Mouse (Mus musculus) kidney, postnatal 14 days (tissue): ENCODE results near the gene Sfxn3.
A peak's percentile ranks its signal among the peaks of the same experiment; 100 is the strongest.
"Not testable (repeated sequence)": the region's sequence is repeated elsewhere in the genome, so short reads cannot be mapped to it uniquely, and the experiment has no call there.

Source experiments
- DNase-seq: peaks from one replicate; pipeline ENCODE4 v3.0.0; 2022; ENCODE audit warnings: mixed read lengths

The Sfxn3 gene

DNA sequence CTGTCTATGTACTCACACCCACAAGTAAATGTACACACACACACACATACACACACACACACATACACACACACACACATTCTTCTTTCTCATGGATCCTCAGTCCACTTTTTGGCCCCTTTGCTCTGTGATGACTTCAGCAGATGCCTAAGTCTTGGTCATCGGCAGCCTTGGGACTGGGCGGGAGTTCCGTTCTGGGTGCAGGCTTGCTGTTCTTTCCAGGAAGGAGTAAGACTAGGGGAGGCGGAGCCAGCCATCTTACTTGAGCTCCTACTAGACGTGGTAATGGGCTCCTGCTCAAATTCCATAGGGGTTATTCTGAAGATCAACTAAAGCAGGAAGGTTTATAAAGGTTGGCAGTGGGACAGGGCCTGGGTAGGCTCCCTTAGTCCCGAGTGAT, 27.0 kb upstream of the Sfxn3 start:
- peak; percentile 79 for DNase-seq

DNA sequence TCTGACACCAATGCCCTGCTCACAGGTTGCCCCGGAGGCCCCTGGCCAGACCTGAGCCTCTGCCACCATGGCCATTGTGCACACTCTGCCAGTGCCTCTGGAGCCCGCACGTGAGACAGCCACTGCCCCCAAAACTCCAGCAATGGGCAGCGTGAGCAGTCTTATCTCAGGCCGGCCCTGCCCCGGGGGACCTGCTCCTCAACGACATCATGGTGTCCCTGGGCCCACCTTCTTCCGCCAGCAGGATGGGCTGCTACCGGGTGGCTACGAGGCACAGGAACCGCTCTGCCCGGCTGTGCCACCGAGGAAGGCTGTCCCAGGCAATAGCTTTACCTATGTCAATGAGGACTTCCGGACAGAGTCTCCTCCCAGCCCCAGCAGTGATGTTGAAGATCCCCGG, 25.9 kb upstream of the Sfxn3 start:
- no peak for DNase-seq

DNA sequence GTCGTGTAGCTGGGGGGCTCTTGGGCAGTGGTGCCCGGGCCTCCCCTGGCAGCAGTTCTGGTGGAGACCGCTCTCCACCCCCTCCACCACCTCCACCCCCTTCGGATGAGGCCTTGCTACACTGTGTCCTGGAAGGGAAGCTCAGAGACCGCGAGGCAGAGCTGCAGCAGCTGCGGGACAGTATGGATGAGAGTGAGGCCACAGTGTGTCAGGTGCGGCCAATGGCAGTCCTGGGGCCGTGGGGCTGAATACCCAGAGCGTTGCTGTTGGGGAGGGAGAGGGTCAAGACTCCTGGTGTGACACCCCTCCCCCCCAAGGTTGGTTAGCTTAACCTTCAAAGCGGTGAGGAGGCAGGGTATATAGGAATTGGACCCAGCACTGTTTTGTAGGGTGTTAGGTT, 23.3 kb upstream of the Sfxn3 start:
- no peak for DNase-seq

DNA sequence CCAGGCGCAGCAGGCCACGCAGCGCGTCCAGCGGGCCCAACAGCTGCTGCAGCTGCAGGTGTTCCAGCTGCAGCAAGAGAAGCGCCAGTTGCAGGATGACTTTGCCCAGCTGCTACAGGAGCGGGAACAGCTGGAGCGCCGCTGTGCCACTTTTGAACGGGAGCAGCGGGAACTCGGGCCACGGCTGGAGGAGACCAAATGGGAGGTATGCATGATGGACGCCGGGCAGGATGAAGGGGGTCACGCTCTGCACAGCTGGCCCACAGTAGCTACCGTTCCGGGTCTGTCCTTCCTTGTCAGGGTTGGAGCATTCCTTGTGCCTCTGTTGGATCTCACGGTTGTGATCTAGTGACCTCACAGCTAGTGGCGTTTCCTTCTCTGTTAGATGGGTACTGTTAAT, 22.5 kb upstream of the Sfxn3 start:
- no peak for DNase-seq

DNA sequence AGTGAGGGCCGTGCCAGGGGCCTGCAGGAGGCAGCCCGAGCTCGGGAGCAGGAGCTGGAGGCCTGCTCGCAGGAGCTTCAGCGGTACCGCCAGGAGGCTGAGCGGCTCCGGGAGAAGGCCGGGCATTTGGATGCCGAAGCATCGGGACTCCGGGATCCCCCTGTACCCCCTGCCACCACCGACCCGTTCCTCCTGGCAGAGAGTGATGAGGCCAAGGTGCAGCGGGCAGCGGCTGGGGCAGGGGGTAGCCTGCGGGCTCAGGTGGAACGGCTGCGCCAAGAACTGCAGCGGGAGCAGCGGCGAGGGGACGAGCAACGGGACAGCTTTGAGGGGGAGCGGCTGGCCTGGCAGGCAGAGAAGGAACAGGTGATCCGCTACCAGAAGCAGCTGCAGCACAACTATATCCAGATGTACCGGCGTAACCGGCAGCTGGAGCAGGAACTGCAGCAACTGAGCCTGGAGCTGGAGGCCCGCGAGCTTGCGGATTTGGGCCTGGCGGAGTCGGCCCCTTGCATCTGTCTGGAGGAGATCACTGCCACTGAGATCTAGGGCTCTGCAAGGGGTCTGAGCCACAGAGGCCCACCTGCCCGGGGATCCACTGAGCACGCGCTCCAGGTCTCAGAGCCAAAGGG, 21.2 kb upstream of the Sfxn3 start:
- no peak for DNase-seq

DNA sequence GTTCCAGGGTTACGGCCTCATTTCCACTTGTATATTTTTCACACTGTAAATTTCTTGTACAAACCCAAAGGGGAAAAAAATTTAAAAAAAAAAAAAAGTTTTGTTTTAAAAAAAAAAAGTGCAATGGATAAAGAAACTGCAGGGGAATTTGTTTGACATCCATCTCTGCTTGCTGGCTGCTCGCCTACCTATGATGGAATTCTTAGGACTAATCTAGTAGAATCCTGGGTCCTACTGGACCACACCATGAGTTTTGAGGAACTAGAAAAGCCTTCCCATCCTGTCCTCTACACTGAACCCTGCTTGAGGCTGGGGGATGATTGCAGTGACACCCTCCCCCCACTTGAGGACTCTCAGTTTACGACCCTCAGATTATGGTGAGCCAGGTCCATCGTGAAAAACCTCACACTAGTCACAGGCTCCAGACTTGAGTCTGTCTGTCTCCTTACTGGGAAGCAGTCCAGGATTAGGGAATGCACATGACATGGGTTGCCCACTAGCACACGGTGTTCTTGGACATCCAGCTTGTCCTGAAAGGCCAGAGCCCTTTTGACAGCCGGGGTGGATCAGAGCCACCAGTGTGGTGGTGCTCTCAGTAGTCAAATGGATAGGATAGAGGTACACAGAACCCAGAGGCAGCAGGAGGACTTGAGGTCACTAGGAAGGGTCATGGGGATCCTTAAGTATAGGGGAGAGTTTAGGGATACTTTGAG, 20.2 kb upstream of the Sfxn3 start:
- DNase-seq = no peak

DNA sequence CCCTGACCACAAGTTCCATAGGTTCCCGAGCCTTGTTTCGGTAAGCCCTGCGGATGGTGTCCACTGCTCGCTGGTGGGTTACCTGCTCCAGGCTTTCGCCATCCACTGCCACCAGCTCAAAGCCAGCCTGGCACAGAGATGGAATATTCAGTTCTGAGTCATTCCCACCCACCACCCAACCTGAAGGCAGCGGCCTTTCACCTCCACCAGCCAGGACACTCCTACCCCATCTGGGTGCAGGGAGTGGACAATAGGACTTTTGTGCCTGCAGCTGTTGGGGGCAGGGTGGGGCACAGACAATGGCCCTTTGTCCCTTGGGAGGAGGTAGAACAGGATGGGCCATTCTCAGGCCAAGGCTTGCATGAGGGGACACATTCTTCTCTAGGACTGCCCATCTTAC, 19.5 kb upstream of the Sfxn3 start:
- no peak for DNase-seq

DNA sequence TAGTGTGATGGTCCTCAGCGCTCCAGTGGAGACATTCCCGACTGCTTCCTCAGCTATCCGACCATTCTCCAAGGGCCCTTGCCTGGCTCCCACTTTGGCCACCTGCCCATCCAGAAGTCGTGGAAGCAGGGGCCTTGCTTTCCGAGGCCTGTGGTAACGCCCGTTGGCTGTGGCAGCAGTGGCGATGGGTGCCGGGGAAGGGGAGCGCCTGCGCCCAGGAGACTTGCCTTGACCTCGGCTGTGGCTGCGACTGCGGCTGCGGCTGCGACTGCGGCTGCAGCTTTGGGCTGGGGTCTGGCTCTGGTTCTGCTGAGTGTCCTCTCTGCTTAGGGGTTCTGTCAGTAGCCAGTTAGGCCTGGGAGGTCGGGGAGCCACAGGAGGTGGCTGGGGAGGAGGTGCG, 18.6 kb upstream of the Sfxn3 start:
- DNase-seq = no peak

DNA sequence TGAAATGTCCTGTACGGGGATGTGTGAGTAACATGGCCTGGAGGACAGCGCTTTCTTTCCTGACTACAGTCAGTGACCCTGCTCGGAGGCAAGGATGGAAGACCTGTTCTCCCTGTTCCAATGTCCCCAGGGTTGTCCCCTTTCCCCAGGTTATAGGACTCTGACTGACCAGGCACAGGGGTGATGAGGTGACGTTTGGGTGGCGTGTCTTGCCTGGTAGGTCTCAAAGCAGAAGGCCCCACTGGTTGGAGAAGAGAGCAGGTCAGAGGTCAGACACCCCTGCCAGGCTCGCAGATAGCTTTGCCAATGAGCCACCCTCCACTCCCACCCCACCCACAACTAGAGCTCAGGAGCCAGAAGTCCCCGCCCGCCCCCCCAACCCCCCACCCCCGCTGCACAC, 17.7 kb upstream of the Sfxn3 start:
- DNase-seq = no peak

DNA sequence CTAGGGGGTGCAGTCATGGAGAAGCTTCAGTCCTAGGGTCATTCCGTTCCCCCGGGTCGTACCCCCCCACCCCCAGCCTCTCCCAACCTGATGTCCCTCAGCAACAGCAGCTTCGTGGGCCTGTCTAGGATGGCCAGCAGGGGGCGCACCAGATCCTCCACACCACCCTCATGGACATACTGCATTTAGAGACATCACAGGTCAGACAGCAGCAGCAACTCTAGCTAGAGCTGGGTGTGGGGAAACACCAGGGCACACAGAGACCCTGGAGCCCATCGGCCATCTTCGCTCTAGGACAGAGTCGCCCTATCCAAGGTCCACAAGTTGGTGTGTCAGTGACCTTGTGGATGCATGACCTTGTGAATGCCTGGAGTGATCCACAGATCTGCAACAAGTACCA, 17.2 kb upstream of the Sfxn3 start:
- peak; percentile 70 for DNase-seq

DNA sequence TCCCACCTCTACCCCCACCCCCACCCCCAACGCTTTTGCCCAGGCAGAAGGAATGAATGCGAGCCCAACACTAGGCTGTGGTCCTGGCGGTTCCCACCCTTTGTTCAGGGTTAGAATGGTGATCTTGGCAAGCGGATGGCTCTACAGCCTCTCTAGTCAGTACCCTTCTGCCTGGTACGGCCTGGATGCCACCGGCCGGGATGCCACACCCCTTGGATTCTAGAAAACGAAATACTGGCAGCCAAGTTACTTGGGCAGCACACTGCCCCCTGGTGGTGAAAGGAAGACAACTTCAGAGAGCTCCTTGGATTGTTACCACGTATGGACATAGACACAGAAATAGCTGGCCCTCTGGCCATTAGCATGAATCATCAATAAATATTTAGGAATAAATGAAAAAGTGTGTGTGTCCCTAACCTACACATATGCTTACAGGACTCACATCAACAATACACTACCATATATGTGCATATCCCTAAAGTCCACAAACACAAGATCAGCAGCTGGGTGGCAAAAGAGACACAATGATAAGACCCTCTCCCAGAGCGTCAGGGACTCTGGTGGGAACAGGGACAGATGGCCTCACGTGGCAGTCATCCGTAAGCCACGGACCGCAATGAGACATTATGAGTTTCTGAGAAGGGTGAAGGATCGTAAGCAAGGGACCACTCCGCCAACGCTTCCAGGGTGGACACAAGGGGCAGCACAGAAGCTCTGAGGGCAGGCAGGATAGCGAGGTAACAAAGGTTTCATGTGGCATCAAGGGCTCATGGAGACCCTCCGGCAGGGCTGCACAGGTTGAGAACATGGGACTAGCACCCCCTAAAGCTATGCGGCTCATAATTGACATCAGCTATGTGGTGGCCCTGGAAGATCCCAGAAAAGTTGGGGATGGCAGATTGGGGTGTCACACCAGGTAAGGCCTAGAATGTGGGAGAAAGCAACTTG, 16.3 kb upstream of the Sfxn3 start:
- DNase-seq = peak; percentile 90

DNA sequence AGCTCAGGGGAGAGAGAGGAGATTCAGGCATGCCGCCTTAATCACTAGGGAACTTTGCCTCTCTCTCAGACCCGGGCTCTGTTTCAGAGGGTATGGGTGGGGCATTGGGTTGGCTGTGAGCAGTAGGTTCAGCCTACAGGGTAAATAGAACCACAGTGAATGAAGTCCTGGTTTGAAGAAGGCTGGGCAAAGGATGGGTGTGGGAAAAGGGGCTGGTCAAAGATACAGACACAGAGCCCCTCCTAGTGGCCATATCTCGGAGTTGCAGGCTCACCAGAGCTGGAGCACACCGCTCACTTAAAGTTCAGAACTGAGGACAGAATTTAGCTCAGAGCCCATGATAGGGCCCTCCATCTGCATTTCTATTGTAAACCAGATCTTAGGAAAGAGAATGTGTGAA, 15.5 kb upstream of the Sfxn3 start:
- DNase-seq = peak; percentile 86

DNA sequence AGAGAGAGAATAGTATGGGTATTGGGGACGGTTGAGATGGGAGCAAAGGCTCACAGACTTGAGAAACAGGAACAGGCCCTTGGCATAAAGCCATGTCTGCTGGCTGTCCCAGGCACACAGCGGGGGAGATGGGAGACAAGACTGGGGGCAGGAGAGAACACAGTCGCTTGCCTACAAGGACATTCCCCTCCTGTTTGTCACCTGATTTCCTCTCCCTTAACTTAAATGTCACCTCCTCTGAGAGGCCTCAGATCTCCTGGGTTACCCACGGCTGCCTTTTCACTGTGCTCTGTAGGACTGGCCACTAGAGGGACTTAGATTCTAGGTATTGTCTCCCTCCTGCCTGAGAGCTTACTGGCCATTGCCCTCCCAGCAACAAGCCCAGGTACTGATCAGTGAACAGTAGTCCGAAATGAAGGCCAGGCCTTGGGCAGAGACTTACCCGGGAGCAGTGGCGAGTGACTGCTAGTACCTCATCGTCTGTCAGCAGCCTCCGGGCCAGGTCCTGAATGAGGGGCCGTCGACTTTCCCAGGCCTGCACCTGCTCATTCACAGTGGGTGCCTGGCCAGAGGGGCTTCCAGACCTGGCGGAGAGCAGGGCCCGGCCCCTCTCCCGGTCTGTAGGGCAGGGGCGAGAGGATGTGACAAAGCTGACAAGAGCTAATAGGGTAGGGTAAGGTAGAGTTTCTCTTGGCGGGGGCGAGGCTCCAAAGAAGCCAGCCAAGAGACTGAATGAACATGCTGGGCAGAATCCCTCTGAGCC, 14.6 kb upstream of the Sfxn3 start:
- DNase-seq = peak; percentile 64

DNA sequence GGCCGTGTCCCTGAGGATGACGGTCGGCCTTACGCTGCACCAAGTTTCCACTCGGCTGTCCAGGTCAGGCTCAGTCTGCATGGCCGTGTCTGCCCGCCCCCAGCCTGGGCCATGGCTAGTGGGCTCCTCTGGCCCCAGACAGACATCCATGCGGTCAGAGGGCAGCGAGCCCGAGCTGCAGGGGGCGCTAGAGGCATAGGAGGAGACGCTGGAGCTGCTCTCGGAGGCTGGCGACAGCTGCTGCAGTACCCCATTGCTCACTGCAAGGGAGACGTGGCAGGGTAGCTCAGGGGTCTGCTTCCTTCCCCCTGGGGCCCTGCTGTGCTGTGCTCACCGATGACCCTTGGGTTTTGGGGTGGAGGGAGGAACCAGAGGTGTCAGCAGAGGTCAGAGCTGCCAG, 10.4 kb upstream of the Sfxn3 start:
- peak; percentile 42 for DNase-seq

DNA sequence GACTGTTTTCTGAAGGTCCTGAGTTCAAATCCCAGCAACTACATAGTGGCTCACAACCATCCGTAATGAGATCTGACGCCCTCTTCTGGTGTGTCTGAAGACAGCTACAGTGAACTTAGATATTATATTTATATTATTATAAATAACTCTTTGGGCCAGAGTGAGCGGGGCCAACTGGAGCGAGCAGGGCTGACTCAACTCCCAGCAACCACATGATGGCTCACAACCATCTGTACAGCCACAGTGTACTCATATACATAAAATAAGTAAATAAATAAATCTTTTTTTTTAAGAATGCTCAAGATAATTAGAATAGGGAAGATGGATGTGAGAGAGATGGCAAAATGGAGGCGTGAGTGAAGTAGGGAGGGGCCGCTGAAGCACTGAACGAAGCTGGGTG, 9.1 kb upstream of the Sfxn3 start:
- DNase-seq = not testable (repeated sequence)

DNA sequence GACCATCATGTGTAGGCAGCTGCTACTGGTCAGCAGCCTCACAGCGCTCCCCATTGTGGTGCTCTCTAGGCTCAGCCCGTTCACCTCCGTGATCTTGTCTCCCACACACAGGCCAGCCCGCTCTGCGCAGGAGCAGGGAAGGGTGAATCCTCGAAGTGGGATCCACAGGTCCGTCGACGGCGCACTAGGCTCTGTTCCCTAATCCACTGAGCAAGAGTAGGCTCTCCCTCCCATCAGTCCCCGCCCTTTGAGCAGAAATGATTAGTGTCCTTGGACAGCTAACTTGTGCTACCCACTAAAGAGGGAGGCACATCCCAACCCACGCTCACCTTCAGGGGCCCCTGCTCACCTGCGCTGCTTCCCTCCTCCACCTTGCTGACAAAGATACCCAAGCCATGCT, 7.1 kb upstream of the Sfxn3 start:
- DNase-seq = no peak

DNA sequence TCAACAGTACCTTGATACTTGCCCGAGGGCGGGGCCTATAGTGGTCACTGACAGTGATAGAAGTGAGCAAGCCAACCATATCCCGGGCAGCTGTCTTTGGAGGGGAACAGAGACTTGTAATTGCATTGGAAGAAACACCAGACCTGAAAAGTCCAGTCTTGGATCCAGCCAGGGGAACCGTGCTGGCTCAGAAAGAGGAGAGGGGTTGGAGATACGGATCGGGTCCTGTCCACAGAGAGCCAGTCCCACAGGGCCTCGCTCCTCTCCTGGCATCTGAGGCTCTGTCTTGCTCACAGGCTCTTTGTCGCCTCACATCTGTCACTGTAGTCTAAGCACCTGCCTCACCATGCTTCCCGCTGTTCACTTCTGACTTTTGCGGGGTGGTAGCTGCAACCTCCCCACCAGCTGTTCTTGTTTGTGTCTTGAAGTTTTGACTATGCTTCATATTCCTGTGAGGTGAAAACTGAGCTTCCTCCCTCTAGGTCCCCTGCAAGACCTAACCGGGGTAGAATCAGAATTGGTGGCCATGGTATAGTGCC, 2.8 kb upstream of the Sfxn3 start:
- no peak for DNase-seq

DNA sequence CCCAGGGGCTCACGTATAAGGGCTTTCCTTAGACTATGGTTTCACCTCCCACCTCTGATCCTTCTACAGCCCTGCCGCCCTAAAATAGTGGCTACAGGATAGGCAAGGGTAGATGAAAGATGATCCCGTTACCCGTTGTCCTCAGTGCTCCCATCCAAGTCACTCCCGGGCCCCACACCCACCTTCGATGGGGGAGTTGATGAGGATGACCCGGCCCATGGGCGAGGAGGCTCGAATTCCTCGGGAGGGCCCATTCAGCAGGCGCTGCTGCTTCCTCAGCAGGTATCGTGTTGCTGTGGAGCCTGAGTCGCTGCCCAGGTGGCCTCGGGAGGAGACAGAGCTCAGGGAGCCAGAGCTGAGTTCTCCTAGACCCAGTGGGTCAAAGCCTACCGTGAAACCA, 2.1 kb upstream of the Sfxn3 start:
- no peak for DNase-seq

DNA sequence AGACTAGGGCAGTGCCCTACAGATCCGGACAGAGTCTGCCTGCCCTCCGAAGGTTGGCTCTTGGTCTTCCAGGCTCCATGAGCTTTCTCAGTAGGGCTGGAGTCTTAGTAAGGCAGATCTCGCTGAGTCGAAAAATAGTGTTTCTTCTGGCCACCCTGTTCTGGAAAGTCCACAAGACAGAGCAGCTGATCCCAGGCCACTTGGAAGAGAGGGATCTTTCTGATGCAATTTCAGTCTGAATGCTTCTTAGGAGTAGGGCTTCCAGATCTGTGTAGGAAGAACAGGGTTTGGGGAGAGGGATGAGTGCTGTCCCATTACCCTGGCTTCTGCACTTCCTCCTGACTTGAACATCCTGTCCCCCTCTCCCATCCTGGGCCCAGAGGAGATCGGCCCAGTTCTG, 1.7 kb upstream of the Sfxn3 start, which contains the start of gene Pdzd7:
Gene Pdzd7, minus strand, starts transcription at position 67 of the 400 bp plus-strand sequence.
- DNase-seq = no peak

DNA sequence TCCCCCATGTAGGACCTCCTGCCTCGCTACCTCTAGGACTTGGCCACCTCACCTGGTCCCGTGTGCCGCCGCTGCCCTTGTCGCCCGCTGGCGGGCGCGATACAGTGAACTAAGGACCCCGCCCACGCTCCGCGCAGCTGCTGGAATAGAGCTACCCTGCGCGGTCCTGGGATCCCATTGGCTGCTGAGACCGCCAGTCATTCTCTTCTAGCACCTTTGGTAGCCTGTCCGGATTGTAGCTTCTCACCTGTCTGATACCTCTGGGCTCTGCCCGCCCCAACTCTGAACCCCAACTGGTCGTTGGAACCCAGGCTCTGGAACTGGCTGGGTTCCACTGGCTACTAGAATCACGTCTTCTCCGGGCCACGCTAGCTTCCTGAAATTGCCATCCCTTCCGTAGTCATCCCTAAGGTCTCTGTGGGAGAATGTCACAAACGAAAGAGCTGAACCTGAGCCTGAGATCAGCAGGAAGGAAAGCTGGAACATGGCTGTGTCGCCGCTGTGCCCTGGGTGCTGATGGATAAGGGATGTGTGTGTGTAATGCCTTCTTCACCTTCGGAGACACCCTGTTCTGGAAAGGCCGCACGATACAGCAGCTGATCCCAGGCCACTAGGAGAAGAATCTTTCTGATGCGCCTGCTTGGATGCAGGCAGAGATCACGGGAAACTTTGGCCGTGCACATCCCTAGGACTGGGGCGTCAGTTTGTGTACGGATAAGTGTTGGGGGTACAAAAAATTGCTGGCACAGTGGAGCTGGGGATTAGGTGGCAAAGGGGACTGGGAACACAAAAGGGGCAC, 581 bp upstream of the Sfxn3 start:
- peak; percentile 91 for DNase-seq

DNA sequence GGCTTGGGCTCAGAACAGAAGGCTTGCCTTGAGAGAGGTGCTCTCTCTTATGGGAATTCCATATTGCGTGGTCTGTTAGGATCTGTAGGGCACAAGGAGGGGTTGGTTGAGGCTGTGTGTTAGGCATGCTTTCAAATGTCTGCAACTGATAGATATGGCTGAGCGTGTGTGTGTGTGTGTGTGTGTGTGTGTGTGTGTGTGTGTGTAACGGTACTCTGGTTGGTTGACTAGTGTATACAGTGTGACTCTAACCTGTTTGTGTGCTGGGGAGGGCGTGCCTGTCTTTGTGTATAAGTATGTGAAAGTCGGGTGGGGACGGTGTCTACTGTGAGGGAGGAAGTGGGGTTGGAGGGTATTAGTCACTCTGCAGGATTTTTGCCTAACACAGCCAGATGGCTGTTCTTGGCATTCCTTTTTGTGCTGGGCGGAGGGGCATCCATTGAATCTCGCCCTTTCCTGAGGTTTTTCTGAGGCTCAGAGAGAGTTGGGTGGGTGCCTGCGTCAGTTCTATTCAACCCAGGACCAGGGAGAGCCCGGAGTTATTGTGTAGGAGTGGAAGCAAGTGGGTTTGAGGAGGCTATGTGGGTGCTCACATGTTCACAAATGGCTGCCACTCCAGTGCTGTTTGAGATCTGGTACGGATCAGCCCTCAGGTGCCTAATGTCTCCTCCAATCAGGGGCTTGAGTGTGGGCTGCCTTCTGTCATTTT, 786 bp downstream of the Sfxn3 start:
- peak; percentile 55 for DNase-seq
